Mouse (Mus musculus) heart, adult 9 months (tissue): Measurements from ENCODE around the gene Nsun4.

Experiments
- DNase-seq, 2 experiments: peaks; one replicate each; pipeline ENCODE4 v3.0.0; 2022; ENCODE audit warnings: low spot score in 2 of 2

Nsun4 gene

GRCm38 (mm10) chr4:116048130-116048920 lies 5.4 kb downstream of the Nsun4 start:
- DNase-seq = no peak

- DNase-seq = no peak
Measured at GRCm38 (mm10) chr4:116047681-116048080, 6.0 kb downstream of the Nsun4 start.

- DNase-seq = no peak
Measured at GRCm38 (mm10) chr4:116046604-116047003, 7.1 kb downstream of the Nsun4 start.

GRCm38 (mm10) chr4:116042186-116042585 lies 11.5 kb downstream of the Nsun4 start:
- DNase-seq = no peak

- DNase-seq = no peak
Measured at GRCm38 (mm10) chr4:116040466-116040865, 13.2 kb downstream of the Nsun4 start.

GRCm38 (mm10) chr4:116033374-116033773 lies 20.3 kb downstream of the Nsun4 start:
- DNase-seq = no peak

- DNase-seq = no peak
Measured at GRCm38 (mm10) chr4:116032906-116033305, 20.8 kb downstream of the Nsun4 start.

- DNase-seq = no peak
Measured at GRCm38 (mm10) chr4:116017902-116018746, 35.6 kb downstream of the Nsun4 start, which contains the start of gene Faah. Gene Faah (minus strand): TSS chr4:116017926.

GRCm38 (mm10) chr4:116017300-116017901 lies 36.3 kb downstream of the Nsun4 start:
- DNase-seq = peak; percentile 18 to 36

- DNase-seq = no peak
Measured at GRCm38 (mm10) chr4:116016862-116017299, 36.8 kb downstream of the Nsun4 start.

GRCm38 (mm10) chr4:116016396-116016795 lies 37.3 kb downstream of the Nsun4 start:
- no peak for DNase-seq

- no peak for DNase-seq
Measured at GRCm38 (mm10) chr4:116015996-116016395, 37.7 kb downstream of the Nsun4 start.

- DNase-seq = no peak
Measured at GRCm38 (mm10) chr4:116015502-116015901, 38.2 kb downstream of the Nsun4 start.

- DNase-seq = no peak
Measured at GRCm38 (mm10) chr4:116010186-116010585, 43.5 kb downstream of the Nsun4 start.

GRCm38 (mm10) chr4:116001206-116001605 lies 52.5 kb downstream of the Nsun4 start:
- no peak for DNase-seq

- DNase-seq = no peak
Measured at GRCm38 (mm10) chr4:116000671-116001070, 53.0 kb downstream of the Nsun4 start.

GRCm38 (mm10) chr4:115996729-115997128 lies 56.9 kb downstream of the Nsun4 start:
- no peak for DNase-seq

- no peak for DNase-seq
Measured at GRCm38 (mm10) chr4:115995376-115995730, 58.3 kb downstream of the Nsun4 start.

- DNase-seq = no peak
Measured at GRCm38 (mm10) chr4:115994662-115995375, 58.9 kb downstream of the Nsun4 start.

- no peak for DNase-seq
Measured at GRCm38 (mm10) chr4:115989382-115989781, 64.3 kb downstream of the Nsun4 start.

- no peak for DNase-seq
Measured at GRCm38 (mm10) chr4:115987858-115988530, 65.7 kb downstream of the Nsun4 start.
